Mouse (Mus musculus): Measurements from ENCODE around the gene Dcaf1.

GRCm38 (mm10) chr9:106884306-106884705 lies 62.6 kb downstream of the Dcaf1 start:
- TF ChIP-seq CTCF (IDR thresholded peaks at IDR 0.05; ENCODE audit: borderline replicate concordance, insufficient read depth, low read depth, low read length) (no peak), POLR2A (IDR thresholded peaks at IDR 0.05; ENCODE audit: borderline replicate concordance, insufficient read depth, low read length) (no peak)

Data from cerebellum, adult 2 months (tissue).